Mouse (Mus musculus): ENCODE measurements around the gene Mgea5. TPM values are rescaled to one million over a fixed set of nuclear protein-coding genes. Genes with fewer than 3 reads are reported as not detected.
A peak's percentile ranks its signal among the peaks of the same experiment; 100 is the strongest.

Gene Mgea5
- total and polyA plus RNA-seq, 3 experiments: 54.4 to 67.0 TPM; not detected in 1

DNA sequence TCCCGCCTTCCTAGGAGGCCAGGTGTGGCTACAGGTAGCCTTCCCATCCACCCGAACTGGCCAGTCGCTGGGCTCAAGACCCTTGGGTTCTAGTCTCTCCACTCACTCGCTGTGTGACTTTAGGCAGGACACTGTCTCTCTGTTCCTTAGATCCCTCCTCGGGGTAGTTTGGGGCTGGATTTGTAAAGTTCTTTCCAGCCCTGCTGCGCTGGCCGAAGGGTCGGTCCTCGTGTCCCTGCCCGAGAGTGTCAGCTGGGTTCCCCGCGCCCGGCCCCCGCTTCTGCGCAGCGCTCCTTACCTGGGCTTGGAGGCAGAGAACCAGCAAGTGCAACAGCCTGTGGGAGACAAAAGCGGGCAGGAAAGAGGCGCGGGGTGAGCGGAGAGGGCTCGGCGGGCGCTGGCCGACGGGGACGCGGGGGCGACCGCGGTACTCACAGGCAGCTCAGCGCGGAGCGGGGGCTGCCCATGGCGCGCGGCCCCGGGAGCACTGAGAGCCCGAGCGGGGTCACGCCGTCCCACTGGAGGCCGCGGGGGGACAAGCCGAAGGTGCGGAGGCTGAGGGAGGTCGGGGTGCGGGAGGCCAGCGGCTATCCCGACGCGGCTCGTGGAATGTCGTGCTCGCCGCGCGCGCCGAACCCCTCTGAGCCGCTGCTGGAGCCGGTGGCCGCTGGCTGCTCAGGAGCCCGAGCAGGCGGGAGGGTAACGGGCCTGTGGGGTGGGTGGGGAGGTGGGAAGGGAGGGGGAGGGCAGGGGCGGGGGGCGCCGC, 41.2 kb downstream of the Mgea5 start, which contains the start of gene Fgf8:
Gene Fgf8 (minus strand): TSS at position 698 of the 766 bp plus-strand sequence.
- Histone ChIP-seq H3K4me3 (ENCODE audit: control insufficient read depth in 1 of 2, insufficient read depth in 1 of 2, low read depth in 2 of 2, low read length in 2 of 2) (no peak within 1 kb of the TSS), H3K27me3 (ENCODE audit: control insufficient read depth in 1 of 2, insufficient read depth in 2 of 2, low read length in 2 of 2) (peaks cover 0 to 2% of the 10 kb centered on the region in 2 experiments; a peak in 1 of 4 replicates), H3K27ac (ENCODE audit: control insufficient read depth, low read depth, low read length) (no peak within 1 kb of the TSS), H3K9ac (ENCODE audit: control insufficient read depth, low read depth, low read length, poor library complexity, severe bottlenecking) (no peak within 1 kb of the TSS), H3K79me2 (ENCODE audit: control insufficient read depth, insufficient read depth, low read length, poor library complexity) (no peaks in the 10 kb centered on the region), H3K4me1 (ENCODE audit: control insufficient read depth in 1 of 2, insufficient read depth in 2 of 2, low read length in 2 of 2) (0 out of 4 replicates have a peak, but pooled peaks cover 0 to under 1% of the 10 kb centered on the region in 2 experiments), H3K36me3 (ENCODE audit: control insufficient read depth in 1 of 2, insufficient read depth in 2 of 2, low read length in 2 of 2) (no peaks in the 10 kb centered on the region), H3K9me3 (replicated peaks; ENCODE audit: insufficient read depth, low read length) (no peaks in the 10 kb centered on the region)
- 0 out of 4 replicates have a peak, but pooled peaks of 1 of the 2 experiments have one; percentile 7 for TF ChIP-seq POLR2A (IDR thresholded peaks at IDR 0.05; ENCODE audit: control insufficient read depth in 1 of 2, insufficient read depth in 1 of 2, low read depth in 1 of 2, low read length in 2 of 2, poor library complexity in 1 of 2)
- TF ChIP-seq UBTF (IDR thresholded peaks at IDR 0.05; ENCODE audit: borderline replicate concordance, insufficient read depth, low read depth, low read length): no peak
- DNase-seq (ENCODE audit: low read depth, low spot score): no peak

DNA sequence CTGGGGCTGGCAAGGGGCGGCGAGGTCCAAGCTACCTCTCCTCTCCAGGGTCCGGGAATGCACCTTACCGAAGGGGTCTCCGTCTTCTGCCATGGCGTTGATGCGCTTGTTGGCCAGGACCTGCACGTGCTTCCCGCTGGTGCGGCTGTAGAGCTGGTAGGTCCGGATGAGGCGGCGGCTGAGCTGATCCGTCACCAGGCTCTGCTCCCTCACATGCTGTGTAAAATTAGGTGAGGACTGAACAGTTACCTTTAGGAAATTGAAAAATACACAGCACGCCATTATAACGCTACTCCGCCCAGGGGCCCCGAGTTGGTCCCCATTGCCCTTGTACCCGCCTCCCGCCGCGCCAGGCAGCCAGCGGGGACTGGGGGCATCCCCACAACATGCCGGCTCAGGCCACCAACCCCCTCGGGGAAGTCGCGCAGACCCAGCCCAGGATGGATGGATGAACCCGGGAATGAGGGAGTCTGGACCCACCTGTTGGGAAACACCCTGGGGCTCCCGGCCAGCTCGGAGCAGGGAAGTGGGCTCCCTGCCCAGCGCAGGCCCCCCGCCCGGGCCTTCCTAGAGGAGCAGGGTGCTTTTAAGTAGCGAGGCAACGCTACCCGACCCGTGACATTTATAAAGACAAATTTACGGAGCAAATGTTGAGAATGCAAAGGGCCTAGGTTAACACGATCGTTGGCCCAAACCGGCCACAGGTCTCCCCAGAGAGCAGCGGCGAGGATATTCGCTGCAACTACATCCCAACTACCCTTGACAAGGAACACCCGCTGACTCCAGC, 42.0 kb downstream of the Mgea5 start:
- DNase-seq (ENCODE audit: low read depth, low spot score): no peak
- 0 out of 4 replicates have a peak, but pooled peaks cover 0 to 6% of the 10 kb centered on the region in 2 experiments for H3K4me1 ChIP-seq (ENCODE audit: control insufficient read depth in 1 of 2, insufficient read depth in 2 of 2, low read length in 2 of 2)
- H3K4me3 ChIP-seq (ENCODE audit: control insufficient read depth in 1 of 2, insufficient read depth in 1 of 2, low read depth in 2 of 2, low read length in 2 of 2): no peak overlapping the region

DNA sequence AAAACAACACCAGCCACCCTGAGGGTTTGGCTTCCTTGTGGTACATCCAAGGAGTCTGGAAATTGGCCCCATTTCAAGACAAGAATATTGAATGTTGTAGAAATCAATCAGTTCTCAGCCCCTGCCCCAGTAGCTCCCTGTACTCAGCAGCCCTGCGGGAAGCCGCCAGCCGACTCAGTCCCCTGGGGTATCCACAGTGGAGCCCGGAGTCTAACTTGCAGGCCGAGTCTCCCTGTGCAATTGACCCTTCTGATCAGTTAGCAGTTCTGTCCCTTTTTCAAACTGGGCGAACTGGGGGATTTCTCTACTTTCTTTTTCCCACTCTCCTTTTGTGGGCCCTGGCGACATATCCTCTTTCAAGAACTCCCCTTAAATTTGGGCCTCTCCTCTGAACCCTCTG, 42.8 kb downstream of the Mgea5 start:
- Histone ChIP-seq H3K9ac (ENCODE audit: control insufficient read depth, low read depth, low read length, poor library complexity, severe bottlenecking) (no peak overlapping the region), H3K4me1 (ENCODE audit: control insufficient read depth in 1 of 2, insufficient read depth in 2 of 2, low read length in 2 of 2) (0 out of 4 replicates have a peak, but pooled peaks cover 0 to 6% of the 10 kb centered on the region in 2 experiments), H3K27ac (ENCODE audit: control insufficient read depth, low read depth, low read length) (no peak overlapping the region), H3K79me2 (ENCODE audit: control insufficient read depth, insufficient read depth, low read length, poor library complexity) (no peaks in the 10 kb centered on the region), H3K9me3 (replicated peaks; ENCODE audit: insufficient read depth, low read length) (no peaks in the 10 kb centered on the region), H3K27me3 (ENCODE audit: control insufficient read depth in 1 of 2, insufficient read depth in 2 of 2, low read length in 2 of 2) (peaks cover 0 to 2% of the 10 kb centered on the region in 2 experiments; a peak in 1 of 4 replicates), H3K36me3 (ENCODE audit: control insufficient read depth in 1 of 2, insufficient read depth in 2 of 2, low read length in 2 of 2) (no peaks in the 10 kb centered on the region), H3K4me3 (ENCODE audit: control insufficient read depth in 1 of 2, insufficient read depth in 1 of 2, low read depth in 2 of 2, low read length in 2 of 2) (no peak overlapping the region)
- TF ChIP-seq ZMIZ1 (IDR thresholded peaks at IDR 0.05; ENCODE audit: low read depth, low read length) (no peak), SIN3A (IDR thresholded peaks at IDR 0.05; ENCODE audit: low read length) (no peak), POLR2A (IDR thresholded peaks at IDR 0.05; ENCODE audit: control insufficient read depth in 1 of 2, insufficient read depth in 1 of 2, low read depth in 1 of 2, low read length in 2 of 2, poor library complexity in 1 of 2) (no peak), USF1 (IDR thresholded peaks at IDR 0.05; ENCODE audit: low read depth, low read length) (no peak), RCOR1 (IDR thresholded peaks at IDR 0.05; ENCODE audit: low read depth, low read length) (no peak), USF2 (IDR thresholded peaks at IDR 0.05; ENCODE audit: borderline replicate concordance in 1 of 2, insufficient read depth in 1 of 2, low read depth in 1 of 2, low read length in 2 of 2) (no peak), ETS1 (IDR thresholded peaks at IDR 0.05; ENCODE audit: low read depth, low read length) (no peak)
- no peak for DNase-seq (ENCODE audit: low read depth, low spot score)

More for the DNA sequence above, 42.0 kb downstream of the Mgea5 start:
- Histone ChIP-seq H3K9me3 (replicated peaks; ENCODE audit: insufficient read depth, low read length) (no peaks in the 10 kb centered on the region), H3K27ac (ENCODE audit: control insufficient read depth, low read depth, low read length) (no peak overlapping the region), H3K9ac (ENCODE audit: control insufficient read depth, low read depth, low read length, poor library complexity, severe bottlenecking) (no peak overlapping the region), H3K27me3 (ENCODE audit: control insufficient read depth in 1 of 2, insufficient read depth in 2 of 2, low read length in 2 of 2) (peaks cover 0 to 2% of the 10 kb centered on the region in 2 experiments; a peak in 1 of 4 replicates), H3K79me2 (ENCODE audit: control insufficient read depth, insufficient read depth, low read length, poor library complexity) (no peaks in the 10 kb centered on the region), H3K36me3 (ENCODE audit: control insufficient read depth in 1 of 2, insufficient read depth in 2 of 2, low read length in 2 of 2) (no peaks in the 10 kb centered on the region)
- TF ChIP-seq ZC3H11A (IDR thresholded peaks at IDR 0.05; ENCODE audit: low read depth, low read length) (no peak), HCFC1 (IDR thresholded peaks at IDR 0.05; ENCODE audit: low read depth, low read length) (no peak), ZNF384 (IDR thresholded peaks at IDR 0.05; ENCODE audit: low read depth, low read length) (no peak), MAX (IDR thresholded peaks at IDR 0.05; ENCODE audit: low read length) (no peak), MYB (IDR thresholded peaks at IDR 0.05; ENCODE audit: low read depth, low read length) (no peak), USF2 (IDR thresholded peaks at IDR 0.05; ENCODE audit: borderline replicate concordance in 1 of 2, insufficient read depth in 1 of 2, low read depth in 1 of 2, low read length in 2 of 2) (no peak), ELF1 (IDR thresholded peaks at IDR 0.05; ENCODE audit: low read depth, low read length) (no peak), USF1 (IDR thresholded peaks at IDR 0.05; ENCODE audit: low read depth, low read length) (no peak), BHLHE40 (IDR thresholded peaks at IDR 0.05; ENCODE audit: borderline replicate concordance, low read depth, low read length) (no peak), MXI1 (IDR thresholded peaks at IDR 0.05; ENCODE audit: low read depth, low read length) (no peak), CHD2 (IDR thresholded peaks at IDR 0.05; ENCODE audit: low read length) (no peak), MAZ (IDR thresholded peaks at IDR 0.05; ENCODE audit: low read depth, low read length) (no peak), SMC3 (IDR thresholded peaks at IDR 0.05; ENCODE audit: low read depth, low read length) (no peak), GATA1 (IDR thresholded peaks at IDR 0.05; ENCODE audit: low read depth, low read length) (no peak), KAT2A (conservative IDR thresholded peaks at IDR 0.05; ENCODE audit: low read depth, low read length) (no peak), POLR2AphosphoS2 (IDR thresholded peaks at IDR 0.05; ENCODE audit: low read length) (no peak), MYC (IDR thresholded peaks at IDR 0.05; ENCODE audit: low read depth, low read length) (no peak), UBTF (IDR thresholded peaks at IDR 0.05; ENCODE audit: borderline replicate concordance, insufficient read depth, low read depth, low read length) (no peak)

Data from MEL (cell line).